Mouse (Mus musculus) cerebellum, postnatal 36 days (tissue): ENCODE data around the gene Lrrc7.

Experiments used
- DNase-seq, 2 experiments: peaks; one replicate each; pipeline ENCODE4 v3.0.0; 2021 to 2022; ENCODE audit warnings: mixed read lengths in 2 of 2

Lrrc7 gene

GRCm38 (mm10) chr3:158061811-158062523 is 500.1 kb downstream of the Lrrc7 start:
- no peak for DNase-seq

DNA sequence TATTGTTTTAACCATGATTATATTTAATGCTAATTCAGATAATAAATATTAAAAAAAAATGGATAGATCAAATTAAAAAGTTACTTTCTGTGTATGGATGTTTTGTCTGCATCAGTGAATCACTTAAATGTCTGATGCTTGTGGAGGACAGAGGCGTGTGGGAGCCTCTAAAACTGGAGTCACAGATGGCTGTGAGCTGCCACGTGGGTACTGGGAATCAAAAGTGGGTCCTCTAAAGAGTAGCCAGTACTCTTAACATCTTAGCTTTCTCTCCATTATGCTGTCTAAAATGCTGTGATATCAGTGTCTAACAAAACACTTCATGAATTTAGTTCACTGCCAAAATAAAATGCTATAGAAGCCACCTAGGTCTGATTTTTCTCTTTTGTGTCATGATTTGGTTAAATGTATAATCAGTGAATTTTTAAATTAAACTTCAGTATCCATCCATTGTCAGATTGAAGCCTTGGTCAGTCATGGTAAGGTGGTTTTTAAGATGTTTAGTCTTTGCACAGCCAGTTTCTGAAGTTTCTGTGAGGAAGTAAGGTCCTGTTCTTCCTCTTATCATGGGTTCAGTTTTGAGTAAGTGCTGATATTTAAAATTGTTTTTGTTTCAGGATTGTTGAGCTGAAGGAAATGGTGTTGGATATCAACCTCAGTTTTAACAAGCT is 501.3 kb downstream of the Lrrc7 start:
- no peak for DNase-seq

GRCm38 (mm10) chr3:158049508-158049907 is 512.5 kb downstream of the Lrrc7 start:
- no peak for DNase-seq

GRCm38 (mm10) chr3:158040755-158041154 is 521.3 kb downstream of the Lrrc7 start:
- no peak for DNase-seq

- no peak for DNase-seq
Observed at GRCm38 (mm10) chr3:158038106-158038505, 523.9 kb downstream of the Lrrc7 start.

- peak; percentile 95 for DNase-seq
Observed at GRCm38 (mm10) chr3:158036329-158036988, 525.6 kb downstream of the Lrrc7 start, which contains the start of the genes Srsf11 and Lrrc40. Gene Srsf11, minus strand, starts transcription at chr3:158036639. Gene Lrrc40, plus strand, starts transcription at chr3:158036662.

GRCm38 (mm10) chr3:158035866-158036265 is 526.2 kb downstream of the Lrrc7 start:
- peak in 1 of 2 experiments; percentile 5 for DNase-seq
